Mouse (Mus musculus) intestine, embryonic 16.5 days (tissue): ENCODE data around the gene Gm11634. TPM values are rescaled to one million over a fixed set of nuclear protein-coding genes. Genes with fewer than 3 reads are reported as not detected.

Experiments used
- ATAC-seq: fragments of 200-750 bp; cut with Nextera tagmentation; 2 replicates; pipeline ENCODE4 v1.8.0; 2017; ENCODE audit warnings: moderate TSS enrichment, moderate library complexity
- H3K27ac ChIP-seq: fragments of 300-500 bp; sonication (generic); 2 replicates; pipeline ENCODE4 v1.5.1; 2014; ENCODE audit warnings: mild to moderate bottlenecking, low read length
- H3K27me3 ChIP-seq: fragments of 300-500 bp; sonication (generic); replicated peaks from 2 replicates; pipeline ENCODE4 v1.6.1; 2014; ENCODE audit warnings: low read length, control low read depth, mixed read lengths; ENCODE audit not compliant: control insufficient read depth, insufficient read depth
- H3K36me3 ChIP-seq: fragments of 300-500 bp; sonication (generic); 2 replicates; pipeline ENCODE4 v1.6.1; 2014; ENCODE audit warnings: low read length, control low read depth; ENCODE audit not compliant: control insufficient read depth, insufficient read depth
- H3K4me1 ChIP-seq: fragments of 300-500 bp; sonication (generic); 2 replicates; pipeline ENCODE4 v1.6.1; 2014; ENCODE audit warnings: low read length, control low read depth, mixed read lengths; ENCODE audit not compliant: control insufficient read depth, insufficient read depth
- H3K4me2 ChIP-seq: fragments of 300-500 bp; sonication (generic); 2 replicates; pipeline ENCODE4 v1.6.1; 2014; ENCODE audit warnings: low read depth, low read length, control low read depth
- H3K4me3 ChIP-seq: fragments of 300-500 bp; sonication (generic); 2 replicates; pipeline ENCODE4 v1.5.1; 2014; ENCODE audit warnings: mild to moderate bottlenecking, low read length
- H3K9ac ChIP-seq: fragments of 300-500 bp; sonication (generic); 2 replicates; pipeline ENCODE4 v1.6.1; 2014; ENCODE audit warnings: low read depth, low read length
- H3K9me3 ChIP-seq: fragments of 300-500 bp; sonication (generic); 2 replicates; pipeline ENCODE4 v1.6.1; 2016; ENCODE audit warnings: low read length, control low read depth; ENCODE audit not compliant: control insufficient read depth
- WGBS: fragments of 180-500 bp; shearing (Covaris S2); extraction: QIAGEN DNeasy Blood & Tissue Kit; methylation state at CpG from one replicate; pipeline ENCODE4 v1.1.7; 2014; 5-methylcytosine and 5-hydroxymethylcytosine counted together
- polyA plus RNA-seq: library from polyadenylated mRNA; unstranded; fragments of >200 nt; fragmentation: Nextera tagmentation; extraction: Ambion mirVana; gene quantifications from 2 replicates; pipeline ENCODE4 v1.2.1, GENCODE M21; 2015

Gm11634 gene
- polyA plus RNA-seq, 1 experiment from 2014 or later: not detected

DNA sequence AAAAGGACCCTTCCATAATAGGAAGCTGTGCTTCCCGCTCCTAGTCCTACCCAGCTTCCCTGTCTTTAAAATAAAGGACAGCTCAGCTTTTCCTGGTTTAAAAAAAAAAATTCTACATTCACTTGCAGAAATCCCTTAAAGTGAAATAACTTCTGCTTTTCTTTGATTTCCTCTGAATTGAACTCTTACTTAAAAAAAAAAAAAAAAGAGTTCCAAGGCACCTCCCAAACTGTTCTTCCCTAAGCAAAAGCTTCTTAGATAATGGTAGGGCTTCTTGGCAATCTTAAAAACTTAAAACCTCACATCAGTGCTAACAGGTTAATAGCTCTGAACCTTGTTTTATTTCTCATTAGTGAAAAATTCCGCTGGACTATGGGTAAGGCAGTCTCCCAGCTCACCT, 15.9 kb downstream of the Gm11634 start:
- peak overlapping the region; percentile 18; the same call in 1 of the 2 replicates for H3K4me3 ChIP-seq
- H3K9me3 ChIP-seq: no peaks in the 10 kb centered on the region
- no peak overlapping the region for H3K9ac ChIP-seq
- WGBS: 95% methylated on average over 2 of the region's 2 CpGs
- H3K36me3 ChIP-seq: peaks cover 4% of the 10 kb centered on the region; the same call in 1 of the 2 replicates
- no peak for ATAC-seq
- peak overlapping the region; percentile 65; the same call in 1 of the 2 replicates for H3K4me2 ChIP-seq
- peaks cover 5% of the 10 kb centered on the region for H3K4me1 ChIP-seq
- no peaks in the 10 kb centered on the region for H3K27me3 ChIP-seq
- H3K27ac ChIP-seq: no peak overlapping the region

DNA sequence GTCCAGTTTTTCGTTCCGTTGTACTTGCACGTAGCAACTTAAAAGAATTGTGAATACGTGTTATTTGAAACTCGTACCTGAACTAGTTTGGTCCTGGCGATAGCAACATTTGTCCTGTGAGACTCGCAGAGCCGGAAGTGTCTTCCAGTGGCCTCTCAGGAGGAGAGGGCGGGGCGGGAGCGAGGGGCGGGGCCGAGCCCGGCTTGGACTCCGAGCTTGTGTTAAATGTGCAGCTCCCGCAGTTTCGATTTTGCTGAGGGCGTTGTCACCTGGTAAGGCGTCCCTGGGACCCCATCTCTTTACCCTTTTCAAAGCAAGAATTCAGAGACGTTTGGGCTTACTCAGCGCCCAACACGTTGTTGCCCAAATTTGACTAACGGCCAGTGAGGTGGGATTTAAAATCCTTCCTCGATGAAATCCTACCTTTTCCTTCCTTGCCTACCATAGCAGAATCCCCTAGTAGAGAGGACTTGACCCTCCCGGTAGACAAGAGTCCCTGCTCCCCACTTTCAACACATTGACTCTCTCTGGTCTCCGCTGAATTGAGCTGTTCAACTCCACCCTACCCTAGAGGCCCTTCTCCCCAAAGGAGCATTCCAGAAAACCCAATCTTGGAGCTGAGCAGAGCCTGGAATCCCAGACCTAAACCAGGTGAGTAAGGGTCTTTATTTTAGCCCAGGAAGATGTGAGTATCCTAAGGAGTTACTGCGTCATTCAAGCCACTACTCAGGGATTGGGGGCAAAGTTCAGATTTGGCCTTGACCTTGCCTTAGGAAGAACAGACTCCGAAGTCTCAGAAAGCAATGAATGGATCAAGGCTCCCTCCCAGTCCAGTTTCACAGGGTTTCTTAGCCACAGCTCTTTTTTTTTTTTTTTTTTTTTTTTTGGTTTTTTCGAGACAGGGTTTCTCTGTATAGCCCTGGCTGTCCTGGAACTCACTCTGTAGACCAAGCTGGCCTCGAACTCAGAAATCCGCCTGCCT, 16.7 kb downstream of the Gm11634 start, which contains the start of gene Tmem106a:
Gene Tmem106a (plus strand): TSS at position 189 of the 982 bp plus-strand sequence.
- H3K4me1 ChIP-seq: peaks cover 5% of the 10 kb centered on the region
- peaks cover 6% of the 10 kb centered on the region; the same call in 1 of the 2 replicates for H3K36me3 ChIP-seq
- peak within 1 kb of the TSS; percentile 49 for H3K4me3 ChIP-seq
- H3K9ac ChIP-seq: peak within 1 kb of the TSS; percentile 58
- H3K27ac ChIP-seq: peak within 1 kb of the TSS; percentile 55
- H3K4me2 ChIP-seq: peak within 1 kb of the TSS; percentile 65
- no peaks in the 10 kb centered on the region for H3K27me3 ChIP-seq
- ATAC-seq: peak; percentile 90
- H3K9me3 ChIP-seq: no peaks in the 10 kb centered on the region
- WGBS: 15% methylated on average over 30 of the region's 31 CpGs

DNA sequence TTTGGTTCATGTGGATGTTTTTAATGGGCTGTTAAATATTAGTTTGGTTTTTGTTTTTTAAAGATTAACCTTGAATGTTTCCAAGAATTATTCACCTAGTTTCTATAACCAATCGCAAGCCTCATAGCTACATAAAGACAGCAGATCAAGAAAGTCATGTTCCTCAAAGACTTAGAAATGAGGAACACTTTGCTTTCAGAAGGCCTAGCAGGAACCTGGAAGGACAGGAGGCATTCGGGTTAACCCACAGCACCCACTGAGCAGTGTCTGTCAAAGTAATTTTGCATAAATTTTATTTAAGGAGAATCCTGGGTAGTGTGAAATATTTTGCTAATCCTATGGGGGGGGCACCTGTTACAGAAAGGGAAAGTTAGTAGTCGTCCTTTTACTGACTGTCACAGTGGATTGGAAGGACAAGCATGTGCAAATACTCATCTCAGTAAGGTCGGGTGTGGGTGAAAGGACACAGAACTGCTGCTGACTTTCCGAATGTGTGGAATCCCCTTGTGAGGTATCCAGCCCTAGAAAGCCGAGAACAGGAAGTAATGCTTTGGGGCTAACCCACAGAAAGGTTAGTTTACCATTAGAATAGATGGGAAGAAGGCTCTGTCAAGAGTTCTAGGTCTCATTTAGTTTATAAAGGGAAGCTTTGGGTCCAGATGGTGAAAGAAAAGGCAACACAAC, 17.8 kb downstream of the Gm11634 start:
- Histone ChIP-seq H3K27me3 (no peaks in the 10 kb centered on the region), H3K27ac (peak overlapping the region; percentile 51; the same call in 1 of the 2 replicates), H3K4me3 (no peak overlapping the region), H3K4me2 (no peak overlapping the region), H3K9me3 (no peaks in the 10 kb centered on the region), H3K9ac (no peak overlapping the region), H3K36me3 (peaks cover 12% of the 10 kb centered on the region; the same call in 1 of the 2 replicates), H3K4me1 (peaks cover 5% of the 10 kb centered on the region)
- WGBS: 75% methylated on average over 6 of the region's 6 CpGs
- ATAC-seq: no peak

DNA sequence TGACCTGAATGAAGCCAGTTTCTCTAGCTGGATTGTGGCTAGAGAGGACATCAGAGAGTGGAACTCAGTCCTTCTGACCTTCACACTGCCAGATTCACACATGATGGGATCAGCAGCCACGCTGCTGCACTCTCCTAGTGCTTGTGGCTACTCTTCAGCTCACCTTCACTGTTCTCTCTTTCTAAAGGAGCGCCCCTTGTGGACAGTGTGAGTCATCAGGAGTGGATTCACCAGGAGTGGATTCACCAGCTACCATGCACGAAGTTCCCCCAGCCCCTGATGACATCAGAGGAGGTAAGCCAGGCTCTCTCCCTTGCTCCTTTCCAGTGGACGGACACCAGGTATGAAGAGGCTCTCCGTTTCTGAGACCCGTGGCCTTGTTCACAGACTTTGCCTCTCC, 22.9 kb downstream of the Gm11634 start:
- Histone ChIP-seq H3K9me3 (no peaks in the 10 kb centered on the region), H3K27me3 (no peaks in the 10 kb centered on the region), H3K27ac (no peak overlapping the region), H3K4me1 (no peaks in the 10 kb centered on the region), H3K36me3 (peaks cover 42% of the 10 kb centered on the region), H3K4me3 (no peak overlapping the region), H3K9ac (no peak overlapping the region), H3K4me2 (no peak overlapping the region)
- WGBS: 82% methylated on average over 6 of the region's 6 CpGs
- ATAC-seq: no peak

DNA sequence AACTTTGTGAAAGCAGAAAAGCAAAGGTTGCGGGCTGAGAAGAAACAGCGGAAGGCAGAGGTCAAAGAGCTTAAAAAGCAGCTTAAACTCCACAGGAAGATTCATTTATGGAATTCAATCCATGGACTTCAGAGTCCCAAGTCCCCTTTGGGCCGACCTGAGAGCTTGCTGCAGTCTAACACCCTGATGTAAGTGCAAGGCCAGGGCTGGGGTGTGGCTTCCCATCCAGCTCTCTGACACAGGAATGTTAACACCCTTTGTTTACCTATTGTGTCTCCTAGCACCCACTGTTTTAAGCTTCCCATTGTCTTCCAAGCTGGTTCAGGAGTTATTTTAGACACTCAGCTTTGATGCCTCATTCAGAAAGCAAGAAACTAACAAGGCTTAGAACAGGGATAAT, 30.6 kb downstream of the Gm11634 start:
- Histone ChIP-seq H3K9me3 (no peaks in the 10 kb centered on the region), H3K36me3 (peaks cover 41% of the 10 kb centered on the region), H3K9ac (no peak overlapping the region), H3K4me3 (no peak overlapping the region), H3K27ac (0 out of 2 replicates have a peak overlapping the region, but pooled peaks have one; percentile 9), H3K4me1 (no peaks in the 10 kb centered on the region), H3K4me2 (no peak overlapping the region), H3K27me3 (no peaks in the 10 kb centered on the region)
- ATAC-seq: peak; percentile 76
- WGBS: 69% methylated on average over 3 of the region's 3 CpGs

DNA sequence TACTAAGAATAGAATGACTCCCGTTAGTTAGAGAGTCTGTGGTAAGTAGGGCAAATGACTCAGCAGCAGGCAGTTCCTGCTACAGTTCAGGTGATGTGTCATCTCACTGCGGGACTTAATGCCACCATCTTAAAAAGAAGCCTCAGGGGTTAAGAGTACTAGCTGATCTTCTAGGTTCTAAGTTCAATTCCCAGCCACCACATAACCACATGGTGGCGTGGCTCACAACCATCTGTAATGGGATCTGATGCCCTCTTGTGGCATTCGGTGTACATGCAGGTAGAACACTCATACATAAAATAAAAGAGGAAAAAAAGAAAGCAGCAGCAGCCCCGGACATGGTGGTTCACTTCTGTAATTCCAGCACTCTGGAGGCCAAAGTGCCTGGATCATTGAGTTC, 36.7 kb downstream of the Gm11634 start:
- 39% methylated on average over 5 of the region's 5 CpGs for WGBS
- no peak overlapping the region for H3K9ac ChIP-seq
- H3K27me3 ChIP-seq: no peaks in the 10 kb centered on the region
- no peak overlapping the region for H3K4me2 ChIP-seq
- no peak for ATAC-seq
- H3K27ac ChIP-seq: no peak overlapping the region
- H3K9me3 ChIP-seq: no peaks in the 10 kb centered on the region
- peaks cover 24% of the 10 kb centered on the region for H3K36me3 ChIP-seq
- H3K4me3 ChIP-seq: no peak overlapping the region
- H3K4me1 ChIP-seq: no peaks in the 10 kb centered on the region

DNA sequence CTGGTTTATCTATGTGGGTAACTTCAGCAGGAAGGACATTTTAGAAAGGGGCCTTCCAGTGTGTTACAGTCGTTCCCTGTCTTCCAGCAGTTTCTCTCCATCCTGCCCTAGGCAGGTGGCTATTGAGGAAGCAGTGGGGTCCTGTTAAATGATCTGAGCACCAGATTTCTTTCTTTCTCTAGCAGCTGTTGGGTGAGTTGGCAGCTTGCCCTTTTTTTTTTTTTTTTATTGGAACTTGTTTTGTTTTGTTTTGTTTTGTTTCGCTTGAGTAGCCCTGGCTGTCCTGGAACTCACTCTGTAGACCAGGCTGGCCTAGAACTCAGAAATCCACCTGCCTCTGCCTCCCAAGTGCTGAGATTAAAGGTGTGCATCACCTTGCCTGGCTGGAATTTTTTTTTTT, 42.1 kb downstream of the Gm11634 start:
- ATAC-seq: no peak
- no peak overlapping the region for H3K4me3 ChIP-seq
- 74% methylated on average over 2 of the region's 2 CpGs for WGBS
- no peak overlapping the region for H3K9ac ChIP-seq
- no peaks in the 10 kb centered on the region for H3K27me3 ChIP-seq
- H3K9me3 ChIP-seq: no peaks in the 10 kb centered on the region
- H3K4me2 ChIP-seq: no peak overlapping the region
- H3K27ac ChIP-seq: no peak overlapping the region
- H3K36me3 ChIP-seq: peaks cover 11% of the 10 kb centered on the region; the same call in 1 of the 2 replicates
- peaks cover 10% of the 10 kb centered on the region for H3K4me1 ChIP-seq

DNA sequence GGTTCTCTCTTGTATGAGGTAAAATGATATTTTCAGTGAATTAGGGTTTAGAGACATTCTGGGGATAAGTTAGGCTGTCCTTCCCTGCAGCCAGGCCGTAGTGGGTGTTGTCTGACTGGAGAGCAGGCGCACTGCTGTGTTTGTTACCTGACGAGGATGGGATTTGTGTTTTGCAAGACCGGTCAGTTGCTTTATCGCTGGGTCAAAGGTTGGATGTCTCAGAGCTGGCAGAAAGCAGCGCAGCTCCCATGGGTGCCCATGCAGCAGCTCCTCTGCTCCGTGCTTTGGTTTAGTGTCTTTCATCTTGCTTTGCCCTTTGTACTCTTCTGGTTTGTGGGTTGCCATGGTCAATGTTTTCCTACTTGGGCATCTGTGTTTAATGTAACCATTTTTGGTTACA, 42.5 kb downstream of the Gm11634 start:
- ATAC-seq: no peak
- WGBS: 83% methylated on average over 7 of the region's 7 CpGs
- H3K36me3 ChIP-seq: peaks cover 11% of the 10 kb centered on the region; the same call in 1 of the 2 replicates
- 0 out of 2 replicates have a peak overlapping the region, but pooled peaks have one; percentile 19 for H3K9ac ChIP-seq
- H3K27ac ChIP-seq: no peak overlapping the region
- no peaks in the 10 kb centered on the region for H3K27me3 ChIP-seq
- peaks cover 10% of the 10 kb centered on the region for H3K4me1 ChIP-seq
- no peak overlapping the region for H3K4me2 ChIP-seq
- H3K9me3 ChIP-seq: no peaks in the 10 kb centered on the region
- no peak overlapping the region for H3K4me3 ChIP-seq

DNA sequence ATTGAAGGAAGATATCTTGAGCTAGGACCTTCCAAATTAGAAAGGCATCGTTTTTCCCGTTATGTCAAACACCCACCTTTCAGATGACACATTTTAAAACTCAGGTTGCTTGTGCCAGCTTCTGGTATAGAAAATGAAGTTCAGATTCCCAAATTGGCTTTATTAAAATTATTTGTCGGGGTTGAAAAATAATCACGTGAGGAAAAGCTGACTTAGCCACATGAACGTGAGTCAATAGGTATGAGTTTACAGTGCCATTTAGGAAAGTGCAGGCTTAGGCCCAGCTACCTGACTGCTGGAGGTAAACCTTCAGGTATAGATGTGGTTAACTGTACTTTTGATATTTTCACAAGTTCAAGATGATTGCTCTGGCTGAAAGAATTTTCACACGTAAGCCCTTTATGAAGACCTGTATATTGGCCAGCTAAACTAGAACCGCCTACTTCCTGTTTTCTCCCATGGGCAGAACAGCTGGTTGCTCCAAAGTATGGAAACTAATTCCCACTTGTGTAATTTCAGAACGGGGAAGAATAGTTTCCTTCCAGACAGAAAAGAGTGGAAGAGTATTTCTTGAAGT, 45.6 kb downstream of the Gm11634 start:
- no peaks in the 10 kb centered on the region for H3K27me3 ChIP-seq
- H3K4me1 ChIP-seq: peaks cover 18% of the 10 kb centered on the region
- peak overlapping the region; percentile 86 for H3K27ac ChIP-seq
- 11% methylated on average over 8 of the region's 8 CpGs for WGBS
- no peaks in the 10 kb centered on the region for H3K9me3 ChIP-seq
- peak overlapping the region; percentile 77 for H3K4me2 ChIP-seq
- peak overlapping the region; percentile 88 for H3K9ac ChIP-seq
- ATAC-seq: no peak
- peak overlapping the region; percentile 77 for H3K4me3 ChIP-seq
- 0 out of 2 replicates have a peak, but pooled peaks cover 5% of the 10 kb centered on the region for H3K36me3 ChIP-seq
